ENCODE assay signal across 8 mouse cellular contexts in the genomic region with DNA sequence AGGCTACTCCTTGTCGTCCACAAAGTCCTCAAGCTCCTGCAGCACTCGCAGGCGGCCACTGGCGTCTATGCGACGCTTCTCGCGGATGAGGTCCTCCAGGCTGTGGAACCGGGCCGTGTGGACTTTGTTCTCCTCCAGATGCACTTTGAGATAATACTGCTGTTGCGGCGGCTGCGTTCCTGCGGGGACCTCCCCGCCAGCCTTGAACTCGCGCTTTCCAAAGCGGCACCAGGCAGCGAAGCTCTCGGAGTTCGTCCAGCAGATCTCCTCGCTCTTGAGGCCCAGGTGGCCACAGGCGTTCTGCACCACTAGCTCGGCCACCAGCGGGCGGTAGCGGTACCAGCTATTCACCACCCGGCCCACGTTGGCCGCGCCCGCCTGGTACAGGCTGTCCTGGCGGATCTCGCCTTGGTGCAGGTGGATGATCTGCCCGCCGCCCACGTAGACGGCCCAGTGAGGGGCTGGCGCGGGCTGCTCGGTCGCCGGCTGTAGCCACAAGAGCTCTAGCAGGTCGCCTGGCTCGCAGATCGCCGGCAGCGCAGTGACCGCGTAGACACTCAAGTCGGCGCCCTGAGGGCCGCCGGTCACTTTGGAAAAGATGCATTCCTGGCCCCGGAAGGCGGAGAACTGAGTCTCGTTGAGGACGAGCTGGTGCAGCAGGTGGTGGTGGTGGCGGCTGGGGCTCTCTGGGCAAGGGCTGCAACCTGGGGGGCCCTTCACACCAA. TPM values are rescaled to one million over a fixed set of nuclear protein-coding genes. Genes with fewer than 3 reads are reported as not detected.
DNase-seq lines count a peak whose midpoint lies in the region; ATAC-seq lines count a peak whose summit lies in the region.

No protein-coding gene starts in this region.

- H3K9me3 ChIP-seq in hindbrain, embryonic 13.5 days: no peaks in the 10 kb centered on the region
- H3K9me3 ChIP-seq in lung, embryonic 16.5 days (ENCODE audit: control insufficient read depth, low read length): no peaks in the 10 kb centered on the region

- ATAC-seq in hindbrain, embryonic 13.5 days (ENCODE audit: low FRiP score): peak; percentile 18; the same call in 1 of the 2 replicates
- peak; percentile 48; the same call in 1 of the 2 replicates for ATAC-seq in lung, embryonic 16.5 days (ENCODE audit: low read depth)

- DNase-seq in R1 (ENCODE audit: low read depth, low spot score): peak; percentile 11
- peak; percentile 89 to 91 for DNase-seq in cerebellum, postnatal 14 days
- DNase-seq in frontal cortex, postnatal 25 days (ENCODE audit: low spot score in 2 of 2): peak; percentile 68 to 74
- peak; percentile 75 to 78 for DNase-seq in layer of hippocampus, postnatal 36 days
- peak; percentile 86 for DNase-seq in right cerebral cortex, adult 18-20 months
- DNase-seq in thymus, adult 18-20 months: no peak

- peaks cover 35% of the 10 kb centered on the region for H3K4me1 ChIP-seq in hindbrain, embryonic 13.5 days (replicated peaks)
- peaks cover 17% of the 10 kb centered on the region for H3K4me1 ChIP-seq in lung, embryonic 16.5 days (replicated peaks; ENCODE audit: control insufficient read depth, insufficient read depth, low read length)

- H3K36me3 ChIP-seq in hindbrain, embryonic 13.5 days: peaks cover 2% of the 10 kb centered on the region; the same call in 1 of the 2 replicates
- no peaks in the 10 kb centered on the region for H3K36me3 ChIP-seq in lung, embryonic 16.5 days (ENCODE audit: control insufficient read depth, insufficient read depth, low read length)

- H3K9ac ChIP-seq in hindbrain, embryonic 13.5 days: peak overlapping the region; percentile 83
- peak overlapping the region; percentile 57 for H3K9ac ChIP-seq in lung, embryonic 16.5 days (ENCODE audit: low read length)

- peak overlapping the region; percentile 89 for H3K4me2 ChIP-seq in hindbrain, embryonic 13.5 days
- peak overlapping the region; percentile 90 for H3K4me2 ChIP-seq in lung, embryonic 16.5 days (ENCODE audit: low read depth, low read length)

- H3K27ac ChIP-seq in hindbrain, embryonic 13.5 days: peak overlapping the region; percentile 84
- no peak overlapping the region for H3K27ac ChIP-seq in lung, embryonic 16.5 days (ENCODE audit: low read length)

- under 1% methylated on average over 59 of the region's 59 CpGs for WGBS in hindbrain, embryonic 13.5 days
- WGBS in lung, embryonic 16.5 days: under 1% methylated on average over 59 of the region's 59 CpGs

- peaks cover 10% of the 10 kb centered on the region; the same call in 1 of the 2 replicates for H3K27me3 ChIP-seq in hindbrain, embryonic 13.5 days
- H3K27me3 ChIP-seq in lung, embryonic 16.5 days (ENCODE audit: control insufficient read depth, insufficient read depth, low read depth, low read length): peaks cover 34% of the 10 kb centered on the region

- H3K4me3 ChIP-seq in hindbrain, embryonic 13.5 days: peak overlapping the region; percentile 70
- peak overlapping the region; percentile 66 for H3K4me3 ChIP-seq in lung, embryonic 16.5 days (ENCODE audit: low read length)

RNA-seq across cellular contexts. Expression of a gene that starts 1.8 kb away (rescaled TPM):
- 75.9 and 76.0 TPM in 2 replicates for polyA plus RNA-seq in hindbrain, embryonic 13.5 days (2015; fragmentation: Nextera tagmentation; extraction: Ambion mirVana)
- total RNA-seq in layer of hippocampus, postnatal 36 days (2021): 10 to 100 TPM; 83.4 to 98.9 TPM
- polyA plus RNA-seq in lung, embryonic 16.5 days (2015; fragmentation: Nextera tagmentation; extraction: Ambion mirVana): 4.8 and 4.9 TPM in 2 replicates

Comparison
In these comparisons a context has a peak if more than half of its experiments do, and no peak if none do; other contexts are left out.
1. DNase-seq: peak in R1 (single experiment), cerebellum, postnatal 14 days (2 of 2), frontal cortex, postnatal 25 days (2 of 2), layer of hippocampus, postnatal 36 days (2 of 2) and right cerebral cortex, adult 18-20 months (single experiment); none in thymus, adult 18-20 months (0 of 2).
2. RNA of a gene that starts 1.8 kb away (polyA plus RNA-seq): 75.9 to 76.0 TPM in hindbrain, embryonic 13.5 days; 4.8 to 4.9 TPM in lung, embryonic 16.5 days; every median in the first group is over 10 times any median in the second.